In genomic region chr3:100712140-100712539, GRCm38 (mm10) we compare ENCODE assay signal across 14 mouse cellular contexts. TPM values are rescaled to one million over a fixed set of nuclear protein-coding genes. Genes with fewer than 3 reads are reported as not detected.
DNase-seq lines count a peak whose midpoint lies in the region; ATAC-seq and TF ChIP-seq lines count a peak whose summit lies in the region.
"Had no signal": no experiment of that assay in that cellular context is flagged by ENCODE, and none has a peak within 500 bp of the region (broad histone marks: within the 10 kb centered on the region; RNA-seq: fewer than 3 reads in every experiment).

No protein-coding gene starts in this region.

- no peak overlapping the region for H3K27ac ChIP-seq in liver, postnatal 0 days (ENCODE audit: low read depth)
- no peak overlapping the region for H3K27ac ChIP-seq in liver, embryonic 12.5 days
- H3K27ac ChIP-seq in limb, embryonic 11.5 days (replicated peaks; ENCODE audit: low read depth, low read length): peak overlapping the region; percentile 72; the same call in 1 of the 2 replicates
- H3K27ac ChIP-seq: stomach, postnatal 0 days had no signal

- H3K4me1 ChIP-seq in liver, postnatal 0 days (ENCODE audit: insufficient read depth): no peaks in the 10 kb centered on the region
- H3K4me1 ChIP-seq in liver, embryonic 12.5 days: no peaks in the 10 kb centered on the region
- H3K4me1 ChIP-seq in limb, embryonic 11.5 days (ENCODE audit: control insufficient read depth, insufficient read depth, low read length): peaks cover 23% of the 10 kb centered on the region

- no peak for TF ChIP-seq CTCF in liver, postnatal 0 days (IDR thresholded peaks at IDR 0.05; ENCODE audit: low read depth)

- no peak overlapping the region for H3K4me2 ChIP-seq in liver, postnatal 0 days (ENCODE audit: low read depth, low read length)
- no peak overlapping the region for H3K4me2 ChIP-seq in liver, embryonic 12.5 days
- H3K4me2 ChIP-seq in limb, embryonic 11.5 days (ENCODE audit: low read depth, severe bottlenecking): no peak overlapping the region

- no peak overlapping the region for H3K9ac ChIP-seq in liver, postnatal 0 days (replicated peaks)
- no peak overlapping the region for H3K9ac ChIP-seq in liver, embryonic 12.5 days
- no peak overlapping the region for H3K9ac ChIP-seq in limb, embryonic 11.5 days (ENCODE audit: low read length)

- H3K4me3 ChIP-seq in liver, postnatal 0 days (ENCODE audit: low read depth, low read length): no peak overlapping the region
- H3K4me3 ChIP-seq in liver, embryonic 12.5 days: no peak overlapping the region
- H3K4me3 ChIP-seq in limb, embryonic 11.5 days (ENCODE audit: low read depth, low read length): no peak overlapping the region

- ATAC-seq in liver, postnatal 0 days: no peak
- ATAC-seq in liver, embryonic 12.5 days: no peak
- ATAC-seq in limb, embryonic 11.5 days (ENCODE audit: insufficient number of reproducible peaks, low FRiP score, low TSS enrichment, low read depth): no peak

- no peak for TF ChIP-seq EP300 in liver, postnatal 0 days (IDR thresholded peaks at IDR 0.05; ENCODE audit: low read depth)

- WGBS in liver, postnatal 0 days (ENCODE audit: insufficient replicate concordance): 45% methylated on average over 7 of the region's 7 CpGs
- 34% methylated on average over 7 of the region's 7 CpGs for WGBS in liver, embryonic 12.5 days (ENCODE audit: insufficient replicate concordance)
- WGBS in limb, embryonic 11.5 days: 53% methylated on average over 7 of the region's 7 CpGs

- DNase-seq in liver, postnatal 0 days: peak; percentile 28
- DNase-seq in thymus, postnatal 4 days: peak; percentile 15
- no peak for DNase-seq in thymus, postnatal 10 days (ENCODE audit: low spot score in 2 of 2)
- no peak for DNase-seq in limb, embryonic 11.5 days (ENCODE audit: low spot score)
- peak; percentile 83 for DNase-seq in splenic B cell, adult 2 months (ENCODE audit: low read depth, low spot score)
- DNase-seq in layer of hippocampus, postnatal 25 days (ENCODE audit: extremely low spot score in 1 of 2, low spot score in 1 of 2): no peak
- no peak for DNase-seq in right cerebral cortex, postnatal 4 days
- DNase-seq: cerebellum, postnatal 10 days; gastrocnemius, postnatal 14 days; kidney, adult 2 months; kidney, postnatal 14 days had no signal

- H3K27me3 ChIP-seq in liver, postnatal 0 days (ENCODE audit: insufficient read depth, low read length): no peaks in the 10 kb centered on the region
- 0 out of 2 replicates have a peak, but pooled peaks cover 6% of the 10 kb centered on the region for H3K27me3 ChIP-seq in liver, embryonic 12.5 days (replicated peaks)
- no peaks in the 10 kb centered on the region for H3K27me3 ChIP-seq in limb, embryonic 11.5 days (ENCODE audit: control insufficient read depth, insufficient read depth, low read length)
- no peaks in the 10 kb centered on the region for H3K27me3 ChIP-seq in splenic B cell, adult 2 months (ENCODE audit: control insufficient read depth, insufficient read depth, low read length, poor library complexity, severe bottlenecking)

- no peaks in the 10 kb centered on the region for H3K9me3 ChIP-seq in liver, postnatal 0 days (ENCODE audit: low read length)
- no peaks in the 10 kb centered on the region for H3K9me3 ChIP-seq in liver, embryonic 12.5 days (replicated peaks)
- H3K9me3 ChIP-seq in limb, embryonic 11.5 days (ENCODE audit: control insufficient read depth, low read length): no peaks in the 10 kb centered on the region
- H3K9me3 ChIP-seq: G1E had no signal

- no peaks in the 10 kb centered on the region for H3K36me3 ChIP-seq in liver, postnatal 0 days (replicated peaks; ENCODE audit: insufficient read depth, low read length)
- no peaks in the 10 kb centered on the region for H3K36me3 ChIP-seq in liver, embryonic 12.5 days
- no peaks in the 10 kb centered on the region for H3K36me3 ChIP-seq in limb, embryonic 11.5 days (ENCODE audit: control insufficient read depth, insufficient read depth, low read length)
- H3K36me3 ChIP-seq in splenic B cell, adult 2 months (ENCODE audit: control insufficient read depth, insufficient read depth, low read length, poor library complexity, severe bottlenecking): no peaks in the 10 kb centered on the region
- H3K36me3 ChIP-seq: G1E had no signal

RNA-seq across cellular contexts. Expression of gene Man1a2, which starts 26.8 kb away (rescaled TPM):
- 37.7 and 40.4 TPM in 2 replicates for polyA plus RNA-seq in liver, postnatal 0 days (2015; fragmentation: Nextera tagmentation; extraction: Ambion mirVana)
- 61.2 and 65.0 TPM in 2 replicates for polyA plus RNA-seq in liver, embryonic 12.5 days (2016; fragmentation: Nextera tagmentation; extraction: Ambion mirVana)
- polyA plus RNA-seq in limb, embryonic 11.5 days (2014; fragmentation: Nextera tagmentation; extraction: Ambion mirVana): 84.3 and 87.4 TPM in 2 replicates
- 100 to 1,000 TPM; 122 to 141 TPM for total RNA-seq in layer of hippocampus, postnatal 25 days (2021)

Comparison
In these comparisons a context has a peak if more than half of its experiments do, and no peak if none do; other contexts are left out.
1. DNase-seq: peak in liver, postnatal 0 days (single experiment), thymus, postnatal 4 days (single experiment) and splenic B cell, adult 2 months (single experiment); none in thymus, postnatal 10 days (0 of 2), limb, embryonic 11.5 days (single experiment), layer of hippocampus, postnatal 25 days (0 of 2) and right cerebral cortex, postnatal 4 days (single experiment).